Mouse (Mus musculus) ES-E14 (cell line): ENCODE measurements around the gene Ank3. TPM values are rescaled to one million over a fixed set of nuclear protein-coding genes. Genes with fewer than 3 reads are reported as not detected.

Experiments
- DNase-seq: peaks from one replicate; pipeline ENCODE4 v3.0.0-alpha.2; 2013; ENCODE audit warnings: low read depth, low spot score
- H3K27ac ChIP-seq: 2 replicates; pipeline ENCODE4 v1.5.1; 2012; ENCODE audit warnings: low read depth, mild to moderate bottlenecking, low read length, moderate library complexity, mixed read lengths; ENCODE audit not compliant: poor library complexity, insufficient read depth, severe bottlenecking
- H3K36me3 ChIP-seq: 2 replicates; pipeline ENCODE4 v1.6.1; 2012; ENCODE audit warnings: mild to moderate bottlenecking, low read length, moderate library complexity, mixed read lengths; ENCODE audit not compliant: control insufficient read depth, poor library complexity, insufficient read depth, severe bottlenecking
- H3K4me1 ChIP-seq, 2 experiments: fragments of 150-350 bp in 1 of 2; sonication (generic) in 1 of 2; 2 replicates each; pipeline ENCODE4 v1.6.1; 2012; ENCODE audit warnings: low read length in 2 of 2, mild to moderate bottlenecking in 1 of 2, mixed read lengths in 1 of 2; ENCODE audit not compliant: control insufficient read depth in 2 of 2, insufficient read depth in 2 of 2, poor library complexity in 1 of 2
- H3K4me3 ChIP-seq, 2 experiments: fragments of 150-350 bp in 1 of 2; sonication (generic) in 1 of 2; 2 replicates each; pipeline ENCODE4 v1.5.1; 2012; ENCODE audit warnings: low read length in 2 of 2, low read depth in 1 of 2, mild to moderate bottlenecking in 1 of 2, mixed read lengths in 1 of 2; ENCODE audit not compliant: insufficient read depth in 1 of 2, poor library complexity in 1 of 2, severe bottlenecking in 1 of 2
- H3K9ac ChIP-seq: 2 replicates; pipeline ENCODE4 v1.6.1; 2012; ENCODE audit warnings: low read depth, mild to moderate bottlenecking, low read length, mixed read lengths; ENCODE audit not compliant: poor library complexity, insufficient read depth, severe bottlenecking
- H3K9me3 ChIP-seq: fragments of 150-350 bp; sonication (generic); 2 replicates; pipeline ENCODE4 v1.6.1; 2012; ENCODE audit warnings: low read depth, mild to moderate bottlenecking, low read length; ENCODE audit not compliant: control insufficient read depth, insufficient read depth
- CHD2 ChIP-seq: IDR thresholded peaks from 2 replicates; pipeline ENCODE4 v1.6.1; 2014; ENCODE audit warnings: mild to moderate bottlenecking, low read depth, low read length, inconsistent platforms
- HCFC1 ChIP-seq: IDR thresholded peaks from 2 replicates; pipeline ENCODE4 v1.6.1; 2012; ENCODE audit warnings: low read length, inconsistent platforms, borderline replicate concordance; ENCODE audit not compliant: insufficient read depth
- MAFK ChIP-seq: IDR thresholded peaks from 2 replicates; pipeline ENCODE4 v1.6.1; 2014; ENCODE audit warnings: mild to moderate bottlenecking, low read depth, low read length, inconsistent platforms; ENCODE audit not compliant: insufficient read depth
- ZC3H11A ChIP-seq: IDR thresholded peaks from 2 replicates; pipeline ENCODE4 v1.6.1; 2012; ENCODE audit warnings: low read depth, mild to moderate bottlenecking, inconsistent platforms, low read length, borderline replicate concordance
- ZNF384 ChIP-seq: IDR thresholded peaks from 2 replicates; pipeline ENCODE4 v1.6.1; 2012; ENCODE audit warnings: low read depth, low read length, inconsistent platforms
- in situ Hi-C, 2 experiments: fragments of 600-800 bp; cut with MboI; formaldehyde crosslinking; loops; one replicate each; pipeline ENCODE4 v1.15.1; 2025; ENCODE audit warnings: low sequenced_read_pairs in 2 of 2, inconsistent platforms in 1 of 2; ENCODE audit not compliant: unreplicated experiment in 2 of 2
- total RNA-seq: library from RNA; depleted of rRNA; stranded (reverse); fragments of 300-350 nt; gene quantifications from 2 replicates; pipeline ENCODE4 v1.2.3, GENCODE M21; 2012

The Ank3 gene
- total RNA-seq, 1 experiment, result 6.5 TPM

DNA sequence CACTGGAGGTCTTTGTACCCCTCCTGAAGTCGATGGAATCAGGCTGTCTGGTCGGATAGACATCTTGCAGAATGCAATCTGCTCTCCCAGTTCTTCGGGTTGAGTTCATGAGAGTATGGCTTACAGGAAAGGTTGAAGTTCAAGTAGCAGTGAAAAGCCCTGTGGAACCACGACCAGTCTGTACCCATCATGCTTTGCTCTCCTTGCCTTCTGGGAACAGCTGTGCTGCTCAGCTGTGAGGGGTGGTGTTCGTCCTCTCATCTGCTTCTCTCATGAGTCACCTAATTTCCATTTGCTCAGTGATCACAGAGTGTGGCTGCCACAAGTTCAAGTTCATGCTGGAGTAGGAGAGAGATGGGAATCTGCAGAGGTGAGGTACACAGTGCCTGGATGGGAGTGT, 348.2 kb downstream of the Ank3 start:
- Histone ChIP-seq H3K4me3 (no peak overlapping the region), H3K36me3 (no peaks in the 10 kb centered on the region), H3K9ac (no peak overlapping the region), H3K9me3 (no peaks in the 10 kb centered on the region), H3K4me1 (no peaks in the 10 kb centered on the region), H3K27ac (no peak overlapping the region)
- no peak for DNase-seq
- no peak for TF ChIP-seq ZNF384
- TF ChIP-seq CHD2, result no peak
- no peak for TF ChIP-seq HCFC1
- no peak for TF ChIP-seq MAFK
- no peak for TF ChIP-seq ZC3H11A
- in situ Hi-C loops, result no loop called here

DNA sequence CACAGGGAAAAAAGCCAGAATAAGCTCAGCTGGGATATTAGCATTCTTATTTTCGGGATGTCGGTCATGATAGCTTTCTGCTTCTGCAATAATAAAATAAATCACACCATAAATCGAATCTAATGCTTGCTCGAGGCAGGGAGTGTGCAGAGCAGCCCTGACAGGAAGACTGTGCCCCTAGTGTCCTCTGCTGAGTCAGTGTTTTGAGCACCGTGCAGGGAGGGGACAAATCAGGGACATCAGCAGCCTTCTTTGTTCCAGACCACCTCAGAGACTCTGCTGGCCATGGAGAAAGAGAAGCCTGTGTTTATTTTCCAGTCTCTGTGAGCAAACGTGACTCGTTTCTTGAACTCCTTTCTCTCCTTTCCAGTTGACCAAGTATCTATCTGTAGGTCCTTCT, 352.8 kb downstream of the Ank3 start:
- no peak for DNase-seq
- Histone ChIP-seq H3K27ac (no peak overlapping the region), H3K4me1 (no peaks in the 10 kb centered on the region), H3K36me3 (no peaks in the 10 kb centered on the region), H3K9ac (no peak overlapping the region), H3K4me3 (no peak overlapping the region), H3K9me3 (no peaks in the 10 kb centered on the region)
- in situ Hi-C loops, result no loop called here
- TF ChIP-seq ZC3H11A (no peak), CHD2 (no peak), HCFC1 (no peak), ZNF384 (no peak), MAFK (no peak)

DNA sequence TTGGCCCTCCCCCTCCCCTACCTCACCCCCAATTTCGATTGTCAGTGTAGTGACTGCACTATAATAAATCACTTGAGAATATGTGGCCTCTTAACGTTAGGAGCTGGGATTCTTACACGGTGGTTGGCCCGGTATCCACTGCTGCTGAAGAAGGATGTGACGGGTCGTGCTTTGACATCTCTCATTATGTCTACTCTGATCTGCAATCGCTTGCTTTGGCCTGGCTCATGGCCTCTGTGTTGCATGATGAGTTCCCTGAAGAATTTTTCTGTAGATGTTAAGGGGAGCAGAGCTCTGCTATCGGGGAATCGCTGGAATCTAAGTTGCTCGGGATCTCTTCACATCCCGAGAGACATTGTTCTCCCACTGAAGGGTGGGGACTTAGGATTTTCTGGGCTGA, 354.9 kb downstream of the Ank3 start:
- Histone ChIP-seq H3K36me3 (no peaks in the 10 kb centered on the region), H3K27ac (no peak overlapping the region), H3K9me3 (no peaks in the 10 kb centered on the region), H3K4me1 (no peaks in the 10 kb centered on the region), H3K9ac (no peak overlapping the region), H3K4me3 (no peak overlapping the region)
- no peak for TF ChIP-seq MAFK
- no peak for TF ChIP-seq ZC3H11A
- no peak for TF ChIP-seq ZNF384
- TF ChIP-seq HCFC1, result no peak
- TF ChIP-seq CHD2, result no peak
- in situ Hi-C loops, result no loop called here
- no peak for DNase-seq

DNA sequence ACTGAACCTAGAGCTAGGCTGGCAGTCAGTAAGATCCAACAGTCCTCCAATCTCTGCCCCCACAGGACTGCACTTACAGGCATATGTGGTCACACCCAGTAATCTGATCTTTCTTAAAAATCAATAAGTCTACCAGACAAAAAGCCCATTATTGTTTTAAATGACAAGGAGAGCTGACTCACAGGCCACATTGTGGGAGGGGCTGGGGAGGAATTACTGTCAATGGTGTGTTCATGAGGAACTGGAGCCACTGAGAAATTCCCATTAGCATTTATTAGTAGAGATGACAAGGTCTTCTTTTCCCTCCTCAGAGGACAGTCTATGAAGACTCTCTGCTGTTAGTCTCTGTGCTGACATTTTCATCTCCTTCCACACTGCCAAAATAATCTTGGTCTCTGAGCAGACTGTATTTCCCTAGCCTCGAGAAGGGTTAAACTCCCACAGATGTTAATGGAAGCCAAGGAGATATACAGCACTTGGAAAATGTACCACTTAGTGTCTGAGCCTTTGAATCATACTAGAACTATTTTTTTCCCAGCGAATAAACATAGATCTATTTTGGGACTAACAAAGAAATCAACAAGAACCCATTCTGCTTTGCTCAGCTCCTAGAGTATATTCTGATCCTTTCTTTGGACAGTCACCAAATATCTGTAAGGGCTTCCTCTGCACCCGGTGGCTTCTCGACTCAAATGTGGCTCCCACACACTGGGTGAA, 358.5 kb downstream of the Ank3 start:
- Histone ChIP-seq H3K36me3 (no peaks in the 10 kb centered on the region), H3K27ac (no peak overlapping the region), H3K9me3 (no peaks in the 10 kb centered on the region), H3K4me1 (no peaks in the 10 kb centered on the region), H3K9ac (no peak overlapping the region), H3K4me3 (no peak overlapping the region)
- DNase-seq, result no peak
- in situ Hi-C loops, result no loop called here
- TF ChIP-seq ZC3H11A, result no peak
- no peak for TF ChIP-seq MAFK
- TF ChIP-seq HCFC1, result no peak
- no peak for TF ChIP-seq CHD2
- TF ChIP-seq ZNF384, result no peak

DNA sequence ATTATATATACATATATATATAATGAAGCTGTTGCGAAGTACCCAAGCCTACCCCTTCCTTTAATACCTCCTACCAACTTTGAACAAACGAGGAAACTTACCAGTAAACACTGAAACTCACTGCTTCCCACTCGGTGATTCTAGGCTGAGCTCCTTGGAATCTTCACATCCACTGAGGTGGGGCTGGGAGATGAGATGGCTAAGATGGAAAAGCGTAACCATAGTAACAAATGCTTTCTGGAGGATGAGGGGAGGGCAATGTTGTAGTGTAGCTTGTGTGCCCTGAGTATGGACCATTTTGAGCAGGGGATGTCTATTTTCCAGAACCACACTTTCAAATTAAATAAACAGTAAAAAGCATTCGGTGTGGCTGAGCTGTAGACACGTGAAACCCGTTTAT, 364.4 kb downstream of the Ank3 start:
- no peaks in the 10 kb centered on the region for H3K4me1 ChIP-seq
- H3K4me3 ChIP-seq, result no peak overlapping the region
- H3K27ac ChIP-seq, result no peak overlapping the region
- no peak for TF ChIP-seq ZC3H11A
- no peak for TF ChIP-seq ZNF384
- TF ChIP-seq MAFK, result no peak
- TF ChIP-seq HCFC1, result no peak
- TF ChIP-seq CHD2, result no peak
- no peak for DNase-seq
- in situ Hi-C loops, result no loop called here
- no peak overlapping the region for H3K9ac ChIP-seq
- no peaks in the 10 kb centered on the region for H3K36me3 ChIP-seq
- no peaks in the 10 kb centered on the region for H3K9me3 ChIP-seq
